Mouse (Mus musculus) MEL (cell line): ENCODE results near the gene Cenpb.

Experiments
- CHD2 ChIP-seq: IDR thresholded peaks from 2 replicates; pipeline ENCODE4 v1.6.1; 2011; ENCODE audit warnings: low read length, improper control_type of control experiment
- CTCF ChIP-seq, 3 experiments: IDR thresholded peaks in 2 of 3; conservative IDR thresholded peaks in 1 of 3; 2 replicates each; pipeline ENCODE4 v1.5.1; 2011 to 2012; ENCODE audit warnings: low read length in 3 of 3, low read depth in 2 of 3, mild to moderate bottlenecking in 2 of 3, improper control_type of control experiment in 1 of 3, inconsistent platforms in 1 of 3, mixed read lengths in 1 of 3, moderate library complexity in 1 of 3; ENCODE audit not compliant: control insufficient read depth in 1 of 3, insufficient read depth in 1 of 3, poor library complexity in 1 of 3, severe bottlenecking in 1 of 3
- EP300 ChIP-seq, 2 experiments: IDR thresholded peaks; 2 replicates each; pipeline ENCODE4 v1.6.1; 2011; ENCODE audit warnings: improper control_type of control experiment in 2 of 2, low read length in 2 of 2, low read depth in 1 of 2, mild to moderate bottlenecking in 1 of 2
- GATA1 ChIP-seq: IDR thresholded peaks from 2 replicates; pipeline ENCODE4 v1.6.1; 2011; ENCODE audit warnings: low read depth, low read length, improper control_type of control experiment
- KAT2A ChIP-seq: conservative IDR thresholded peaks from 2 replicates; pipeline ENCODE4 v1.6.1; 2012; ENCODE audit warnings: low read depth, low read length, improper control_type of control experiment, inconsistent platforms
- POLR2A ChIP-seq, 2 experiments: IDR thresholded peaks; 2 replicates each; pipeline ENCODE4 v1.6.1; 2011 to 2012; ENCODE audit warnings: low read length in 2 of 2, mild to moderate bottlenecking in 2 of 2, control low read depth in 1 of 2, improper control_type of control experiment in 1 of 2, low read depth in 1 of 2, moderate library complexity in 1 of 2; ENCODE audit not compliant: control insufficient read depth in 1 of 2, insufficient read depth in 1 of 2, poor library complexity in 1 of 2
- POLR2AphosphoS5 ChIP-seq: IDR thresholded peaks from 2 replicates; pipeline ENCODE4 v1.6.1; 2012; ENCODE audit warnings: low read depth, borderline replicate concordance, mild to moderate bottlenecking, inconsistent platforms, low read length, moderate library complexity, mixed read lengths
- TAL1 ChIP-seq: IDR thresholded peaks from 2 replicates; pipeline ENCODE4 v1.6.1; 2012; ENCODE audit warnings: mild to moderate bottlenecking, inconsistent platforms, low read length, moderate library complexity, mixed read lengths
- UBTF ChIP-seq: IDR thresholded peaks from 2 replicates; pipeline ENCODE4 v1.6.1; 2012; ENCODE audit warnings: low read depth, mild to moderate bottlenecking, inconsistent platforms, low read length, improper control_type of control experiment, moderate library complexity, borderline replicate concordance; ENCODE audit not compliant: insufficient read depth
- USF2 ChIP-seq, 2 experiments: IDR thresholded peaks; 2 replicates each; pipeline ENCODE4 v1.6.1; 2011 to 2012; ENCODE audit warnings: improper control_type of control experiment in 2 of 2, low read length in 2 of 2, borderline replicate concordance in 1 of 2, inconsistent platforms in 1 of 2, low read depth in 1 of 2, mild to moderate bottlenecking in 1 of 2; ENCODE audit not compliant: insufficient read depth in 1 of 2

DNA sequence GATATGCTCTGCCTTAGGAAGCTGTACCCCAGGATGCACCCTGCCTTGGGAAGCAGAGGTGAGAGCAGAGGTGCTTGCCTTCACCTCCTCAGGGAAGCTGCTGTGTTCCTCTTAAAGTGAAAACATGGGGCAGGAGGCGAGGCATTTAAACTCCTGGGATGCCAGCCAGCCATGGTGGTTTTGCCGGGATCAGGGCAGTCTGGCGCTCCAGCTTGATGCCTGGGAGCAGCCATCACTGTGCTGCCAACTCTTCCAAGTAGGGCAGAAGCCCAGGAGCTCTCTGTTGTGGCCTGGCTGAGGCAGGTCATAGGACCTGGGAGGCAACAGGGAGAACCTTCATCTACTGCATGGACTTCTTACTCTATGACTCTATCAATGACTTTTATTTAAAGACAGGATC, 21.4 kb upstream of the Cenpb start:
- TF ChIP-seq CTCF (IDR thresholded peaks at IDR 0.05 in 2 of 3, conservative IDR thresholded peaks at IDR 0.05 in 1 of 3; ENCODE audit: control insufficient read depth in 1 of 3, insufficient read depth in 1 of 3, low read depth in 2 of 3, low read length in 3 of 3, poor library complexity in 1 of 3, severe bottlenecking in 1 of 3) (no peak), CHD2 (no peak), EP300 (IDR thresholded peaks at IDR 0.05; ENCODE audit: low read depth in 1 of 2, low read length in 2 of 2) (no peak), POLR2AphosphoS5 (no peak), UBTF (no peak), USF2 (IDR thresholded peaks at IDR 0.05; ENCODE audit: borderline replicate concordance in 1 of 2, insufficient read depth in 1 of 2, low read depth in 1 of 2, low read length in 2 of 2) (no peak), KAT2A (no peak), GATA1 (no peak), TAL1 (no peak), POLR2A (IDR thresholded peaks at IDR 0.05; ENCODE audit: control insufficient read depth in 1 of 2, insufficient read depth in 1 of 2, low read depth in 1 of 2, low read length in 2 of 2, poor library complexity in 1 of 2) (no peak)
